Mouse (Mus musculus) MEL (cell line): ENCODE measurements around the gene Mrpl53. TPM values are rescaled to one million over a fixed set of nuclear protein-coding genes. Genes with fewer than 3 reads are reported as not detected.

Experiments
- DNase-seq: peaks from one replicate; pipeline ENCODE4 v3.0.0; 2011; ENCODE audit warnings: low read depth, low spot score
- H3K27ac ChIP-seq: 2 replicates; pipeline ENCODE4 v1.5.1; 2012; ENCODE audit warnings: low read depth, mild to moderate bottlenecking, control low read depth, low read length, moderate library complexity; ENCODE audit not compliant: control insufficient read depth
- H3K27me3 ChIP-seq, 2 experiments: fragments of 150-350 bp in 1 of 2; sonication (generic) in 1 of 2; 2 replicates each; pipeline ENCODE4 v1.6.1; 2012; ENCODE audit warnings: low read length in 2 of 2, mild to moderate bottlenecking in 2 of 2, improper control_type of control experiment in 1 of 2, moderate library complexity in 1 of 2; ENCODE audit not compliant: insufficient read depth in 2 of 2, control insufficient read depth in 1 of 2
- H3K36me3 ChIP-seq, 2 experiments: 2 replicates each; pipeline ENCODE4 v1.6.1; 2012 to 2014; ENCODE audit warnings: low read length in 2 of 2, improper control_type of control experiment in 1 of 2, inconsistent platforms in 1 of 2, mild to moderate bottlenecking in 1 of 2; ENCODE audit not compliant: insufficient read depth in 2 of 2, control insufficient read depth in 1 of 2
- H3K4me1 ChIP-seq, 2 experiments: fragments of 150-350 bp in 1 of 2; sonication (generic) in 1 of 2; 2 replicates each; pipeline ENCODE4 v1.6.1; 2012; ENCODE audit warnings: low read length in 2 of 2, improper control_type of control experiment in 1 of 2, mild to moderate bottlenecking in 1 of 2; ENCODE audit not compliant: insufficient read depth in 2 of 2, control insufficient read depth in 1 of 2
- H3K4me3 ChIP-seq, 2 experiments: fragments of 150-350 bp in 1 of 2; sonication (generic) in 1 of 2; 2 replicates each; pipeline ENCODE4 v1.5.1; 2012; ENCODE audit warnings: low read depth in 2 of 2, low read length in 2 of 2, mild to moderate bottlenecking in 2 of 2, moderate library complexity in 2 of 2, control low read depth in 1 of 2, improper control_type of control experiment in 1 of 2; ENCODE audit not compliant: control insufficient read depth in 1 of 2, insufficient read depth in 1 of 2
- H3K79me2 ChIP-seq: 2 replicates; pipeline ENCODE4 v1.6.1; 2012; ENCODE audit warnings: mild to moderate bottlenecking, low read length, moderate library complexity; ENCODE audit not compliant: control insufficient read depth, poor library complexity, insufficient read depth
- H3K9ac ChIP-seq: 2 replicates; pipeline ENCODE4 v1.6.1; 2012; ENCODE audit warnings: low read depth, mild to moderate bottlenecking, control low read depth, low read length, moderate library complexity; ENCODE audit not compliant: control insufficient read depth, poor library complexity, severe bottlenecking
- H3K9me3 ChIP-seq: fragments of 150-350 bp; sonication (generic); replicated peaks from 2 replicates; pipeline ENCODE4 v1.6.1; 2012; ENCODE audit warnings: mild to moderate bottlenecking, low read length, improper control_type of control experiment, moderate library complexity; ENCODE audit not compliant: insufficient read depth
- BHLHE40 ChIP-seq: IDR thresholded peaks from 2 replicates; pipeline ENCODE4 v1.6.1; 2012; ENCODE audit warnings: low read depth, mild to moderate bottlenecking, inconsistent platforms, low read length, improper control_type of control experiment, borderline replicate concordance
- CHD1 ChIP-seq: IDR thresholded peaks from 2 replicates; pipeline ENCODE4 v1.6.1; 2012; ENCODE audit warnings: low read depth, mild to moderate bottlenecking, inconsistent platforms, low read length, improper control_type of control experiment
- CHD2 ChIP-seq: IDR thresholded peaks from 2 replicates; pipeline ENCODE4 v1.6.1; 2011; ENCODE audit warnings: low read length, improper control_type of control experiment
- ELF1 ChIP-seq: IDR thresholded peaks from 2 replicates; pipeline ENCODE4 v1.6.1; 2014; ENCODE audit warnings: low read depth, mild to moderate bottlenecking, inconsistent platforms, low read length, improper control_type of control experiment, moderate library complexity
- ETS1 ChIP-seq: IDR thresholded peaks from 2 replicates; pipeline ENCODE4 v1.6.1; 2012; ENCODE audit warnings: low read depth, mild to moderate bottlenecking, inconsistent platforms, low read length, improper control_type of control experiment, moderate library complexity
- GATA1 ChIP-seq: IDR thresholded peaks from 2 replicates; pipeline ENCODE4 v1.6.1; 2011; ENCODE audit warnings: low read depth, low read length, improper control_type of control experiment
- MAX ChIP-seq: IDR thresholded peaks from 2 replicates; pipeline ENCODE4 v1.6.1; 2011; ENCODE audit warnings: low read length, improper control_type of control experiment
- MAZ ChIP-seq: IDR thresholded peaks from 2 replicates; pipeline ENCODE4 v1.6.1; 2012; ENCODE audit warnings: low read depth, mild to moderate bottlenecking, inconsistent platforms, low read length, improper control_type of control experiment
- MYB ChIP-seq: IDR thresholded peaks from 2 replicates; pipeline ENCODE4 v1.6.1; 2011; ENCODE audit warnings: mild to moderate bottlenecking, low read depth, low read length, improper control_type of control experiment
- NELFE ChIP-seq: IDR thresholded peaks from 2 replicates; pipeline ENCODE4 v1.6.1; 2011; ENCODE audit warnings: low read depth, low read length, improper control_type of control experiment
- POLR2A ChIP-seq, 2 experiments: IDR thresholded peaks; 2 replicates each; pipeline ENCODE4 v1.6.1; 2011 to 2012; ENCODE audit warnings: low read length in 2 of 2, mild to moderate bottlenecking in 2 of 2, control low read depth in 1 of 2, improper control_type of control experiment in 1 of 2, low read depth in 1 of 2, moderate library complexity in 1 of 2; ENCODE audit not compliant: control insufficient read depth in 1 of 2, insufficient read depth in 1 of 2, poor library complexity in 1 of 2
- RAD21 ChIP-seq: IDR thresholded peaks from 2 replicates; pipeline ENCODE4 v1.6.1; 2011; ENCODE audit warnings: mild to moderate bottlenecking, low read depth, low read length, improper control_type of control experiment
- SIN3A ChIP-seq: IDR thresholded peaks from 2 replicates; pipeline ENCODE4 v1.6.1; 2012; ENCODE audit warnings: low read length, improper control_type of control experiment, inconsistent platforms
- TAL1 ChIP-seq: IDR thresholded peaks from 2 replicates; pipeline ENCODE4 v1.6.1; 2012; ENCODE audit warnings: mild to moderate bottlenecking, inconsistent platforms, low read length, moderate library complexity, mixed read lengths
- TBP ChIP-seq: IDR thresholded peaks from 2 replicates; pipeline ENCODE4 v1.8.0; 2011; ENCODE audit warnings: low read depth, low read length, improper control_type of control experiment
- UBTF ChIP-seq: IDR thresholded peaks from 2 replicates; pipeline ENCODE4 v1.6.1; 2012; ENCODE audit warnings: low read depth, mild to moderate bottlenecking, inconsistent platforms, low read length, improper control_type of control experiment, moderate library complexity, borderline replicate concordance; ENCODE audit not compliant: insufficient read depth
- USF1 ChIP-seq: IDR thresholded peaks from 2 replicates; pipeline ENCODE4 v1.6.1; 2014; ENCODE audit warnings: low read depth, mild to moderate bottlenecking, inconsistent platforms, low read length, improper control_type of control experiment, moderate library complexity
- USF2 ChIP-seq, 2 experiments: IDR thresholded peaks; 2 replicates each; pipeline ENCODE4 v1.6.1; 2011 to 2012; ENCODE audit warnings: improper control_type of control experiment in 2 of 2, low read length in 2 of 2, borderline replicate concordance in 1 of 2, inconsistent platforms in 1 of 2, low read depth in 1 of 2, mild to moderate bottlenecking in 1 of 2; ENCODE audit not compliant: insufficient read depth in 1 of 2
- ZNF384 ChIP-seq: IDR thresholded peaks from 2 replicates; pipeline ENCODE4 v1.6.1; 2012; ENCODE audit warnings: low read depth, mild to moderate bottlenecking, inconsistent platforms, low read length, improper control_type of control experiment
- polyA plus RNA-seq, 2 experiments: library from polyadenylated mRNA; stranded (reverse) in 1 of 2; unstranded in 1 of 2; fragments of >175 nt in 1 of 2; fragments of >200 nt in 1 of 2; gene quantifications; 2 replicates each; pipeline versions ENCODE4 v1.2.1 to v1.2.4; 2012; ENCODE audit warnings: low replicate concordance in 2 of 2, low read depth in 1 of 2; ENCODE audit not compliant: insufficient read length in 2 of 2, insufficient read depth in 1 of 2, missing spikeins in 1 of 2
- total RNA-seq: library from RNA; depleted of rRNA; stranded (reverse); fragments of 300-350 nt; gene quantifications from 2 replicates; pipeline ENCODE4 v1.2.3, GENCODE M21; 2012

The Mrpl53 gene
- total and polyA plus RNA-seq, 3 experiments, result 63.8 to 91.3 TPM; not detected in 1

- no peak overlapping the region for H3K9ac ChIP-seq
- no peaks in the 10 kb centered on the region for H3K9me3 ChIP-seq
- no peak for DNase-seq
- H3K4me3 ChIP-seq, result no peak overlapping the region
- no peaks in the 10 kb centered on the region for H3K36me3 ChIP-seq
- H3K4me1 ChIP-seq, result no peaks in the 10 kb centered on the region
- TF ChIP-seq GATA1 (no peak), MYB (no peak), ZNF384 (no peak), USF2 (IDR thresholded peaks at IDR 0.05; ENCODE audit: borderline replicate concordance in 1 of 2, insufficient read depth in 1 of 2, low read depth in 1 of 2, low read length in 2 of 2) (no peak), UBTF (no peak), POLR2A (IDR thresholded peaks at IDR 0.05; ENCODE audit: control insufficient read depth in 1 of 2, insufficient read depth in 1 of 2, low read depth in 1 of 2, low read length in 2 of 2, poor library complexity in 1 of 2) (no peak), MAX (no peak), BHLHE40 (no peak), MAZ (no peak), TAL1 (no peak), CHD1 (no peak), ELF1 (no peak), TBP (no peak), ETS1 (no peak), SIN3A (no peak), USF1 (no peak), RAD21 (no peak), CHD2 (no peak)
- H3K79me2 ChIP-seq, result no peaks in the 10 kb centered on the region
- H3K27me3 ChIP-seq, result no peaks in the 10 kb centered on the region
- H3K27ac ChIP-seq, result no peak overlapping the region
Observed at GRCm38 (mm10) chr6:83070311-83071219, 38.3 kb upstream of the Mrpl53 start.

- H3K4me1 ChIP-seq, result no peaks in the 10 kb centered on the region
- no peak for DNase-seq
- H3K79me2 ChIP-seq, result no peaks in the 10 kb centered on the region
- H3K27me3 ChIP-seq, result no peaks in the 10 kb centered on the region
- no peak overlapping the region for H3K9ac ChIP-seq
- H3K4me3 ChIP-seq, result no peak overlapping the region
- H3K36me3 ChIP-seq, result no peaks in the 10 kb centered on the region
- no peak for TF ChIP-seq RAD21
- TF ChIP-seq NELFE, result no peak
- TF ChIP-seq MYB, result no peak
- H3K27ac ChIP-seq, result no peak overlapping the region
- no peaks in the 10 kb centered on the region for H3K9me3 ChIP-seq
Observed at GRCm38 (mm10) chr6:83071220-83071619, 37.6 kb upstream of the Mrpl53 start.
